Mouse (Mus musculus) liver, embryonic 11.5 days (tissue): ENCODE measurements around the gene Gnl1. TPM values are rescaled to one million over a fixed set of nuclear protein-coding genes. Genes with fewer than 3 reads are reported as not detected.
"Not testable (repeated sequence)": the region's sequence is repeated elsewhere in the genome, so short reads cannot be mapped to it uniquely, and the experiment has no call there.

Experiments used
- ATAC-seq: fragments of 200-750 bp; cut with Nextera tagmentation; replicated peaks from 2 replicates; pipeline ENCODE4 v1.8.0; 2017; ENCODE audit warnings: moderate number of reproducible peaks, mild to moderate bottlenecking, moderate TSS enrichment, moderate library complexity; ENCODE audit not compliant: low FRiP score
- DNase-seq: peaks from one replicate; pipeline ENCODE4 v3.0.0-alpha.2; 2017; ENCODE audit warnings: low spot score
- H3K27ac ChIP-seq: fragments of 300-500 bp; sonication (generic); 2 replicates; pipeline ENCODE4 v1.5.1; 2014; ENCODE audit warnings: mild to moderate bottlenecking, low read depth, low read length, control low read depth
- H3K27me3 ChIP-seq: fragments of 300-500 bp; sonication (generic); replicated peaks from 2 replicates; pipeline ENCODE4 v1.6.1; 2014; ENCODE audit warnings: low read length, mixed read lengths; ENCODE audit not compliant: control insufficient read depth, insufficient read depth
- H3K36me3 ChIP-seq: fragments of 300-500 bp; sonication (generic); 2 replicates; pipeline ENCODE4 v1.6.1; 2014; ENCODE audit warnings: mild to moderate bottlenecking, low read length, moderate library complexity, mixed read lengths; ENCODE audit not compliant: control insufficient read depth, insufficient read depth
- H3K4me1 ChIP-seq: fragments of 300-500 bp; sonication (generic); replicated peaks from 2 replicates; pipeline ENCODE4 v1.6.1; 2014; ENCODE audit warnings: low read length, mixed read lengths; ENCODE audit not compliant: control insufficient read depth, insufficient read depth
- H3K4me2 ChIP-seq: fragments of 300-500 bp; sonication (generic); 2 replicates; pipeline ENCODE4 v1.6.1; 2014; ENCODE audit warnings: mild to moderate bottlenecking, control low read depth, moderate library complexity
- H3K4me3 ChIP-seq: fragments of 300-500 bp; sonication (generic); 2 replicates; pipeline ENCODE4 v1.5.1; 2014; ENCODE audit warnings: low read depth, low read length, control low read depth
- H3K9ac ChIP-seq: fragments of 300-500 bp; sonication (generic); 2 replicates; pipeline ENCODE4 v1.6.1; 2014; ENCODE audit warnings: low read depth, low read length, control low read depth
- H3K9me3 ChIP-seq: fragments of 300-500 bp; sonication (generic); 2 replicates; pipeline ENCODE4 v1.6.1; 2016; ENCODE audit warnings: low read length, inconsistent platforms, mixed read lengths; ENCODE audit not compliant: control insufficient read depth
- WGBS: fragments of 180-500 bp; shearing (Covaris S2); extraction: QIAGEN DNeasy Blood & Tissue Kit; methylation state at CpG from one replicate; pipeline ENCODE4 v1.1.7; 2014; 5-methylcytosine and 5-hydroxymethylcytosine counted together
- microRNA counts: library from miRNA; unstranded; fragments of <30 nt; microRNA quantifications from one replicate; lab custom pipeline; 2015
- microRNA-seq: library from miRNA; unstranded; fragments of <30 nt; microRNA quantifications from one replicate; pipeline ENCODE4, GENCODE M21; 2017; ENCODE audit warnings: borderline number of aligned reads
- polyA plus RNA-seq: library from polyadenylated mRNA; unstranded; fragments of >200 nt; fragmentation: Nextera tagmentation; extraction: Ambion mirVana; gene quantifications from 2 replicates; pipeline ENCODE4 v1.2.1, GENCODE M21; 2014

Gene Gnl1
- polyA plus RNA-seq, 1 experiment from 2014 or later = 35.6 TPM

DNA sequence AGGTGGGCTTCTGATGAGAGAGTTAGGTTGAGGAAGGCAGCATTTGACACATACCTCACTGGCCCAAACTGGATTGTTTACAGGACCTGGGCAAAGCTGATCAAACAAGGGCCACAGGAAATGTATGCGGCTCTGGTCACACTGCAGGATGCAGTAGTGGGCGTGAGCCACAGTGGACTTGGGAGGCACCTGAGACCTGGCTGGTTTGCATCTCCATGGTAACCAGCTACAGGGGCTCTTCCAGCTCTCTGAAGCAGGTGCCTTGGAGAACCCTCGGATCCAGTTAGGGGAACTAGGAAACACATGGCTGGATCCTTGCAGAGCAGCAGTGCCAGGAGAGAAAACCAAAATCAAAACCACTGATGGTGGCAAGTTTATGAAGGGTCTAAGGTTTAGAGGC is 54.9 kb downstream of the Gnl1 start:
- H3K4me1 ChIP-seq, DNase-seq, H3K4me2 ChIP-seq, H3K27me3 ChIP-seq, H3K36me3 ChIP-seq, H3K4me3 ChIP-seq, H3K9ac ChIP-seq, H3K9me3 ChIP-seq: not testable (repeated sequence)
- 57% methylated on average over 3 of the region's 3 CpGs for WGBS
- 0 out of 2 replicates have a peak overlapping the region, but pooled peaks have one; percentile 19 for H3K27ac ChIP-seq
- 0 out of 2 replicates have a peak, but pooled peaks have one; percentile 14 for ATAC-seq

DNA sequence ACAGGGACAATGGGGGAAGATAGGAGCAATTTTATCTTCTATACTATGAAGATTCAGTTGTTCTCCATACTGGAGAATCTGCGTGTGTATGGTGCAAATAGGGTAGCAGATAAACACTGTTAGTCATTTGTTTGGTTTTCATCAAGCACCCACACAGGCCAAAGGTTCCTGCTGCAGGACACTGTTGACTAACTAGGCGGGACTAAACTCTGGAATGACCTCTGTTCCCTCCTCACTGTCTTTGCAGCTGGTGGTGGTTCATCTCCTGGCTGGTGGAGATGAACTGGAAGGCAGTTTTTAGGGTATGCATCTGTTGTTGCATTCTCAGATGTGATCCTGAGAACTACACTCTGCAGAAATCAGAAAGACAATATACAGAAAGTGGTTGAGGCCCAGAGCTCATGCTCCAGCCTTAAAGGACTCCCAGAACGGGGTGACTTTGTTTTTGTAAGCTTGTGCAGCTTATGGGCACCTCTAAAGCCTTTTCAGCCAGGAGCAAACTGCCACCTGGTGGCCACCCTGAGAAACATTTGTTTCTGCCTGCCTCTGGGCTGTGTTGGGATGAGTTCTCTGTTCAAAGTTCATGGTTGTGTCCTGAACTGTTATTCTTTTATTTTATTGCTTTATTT is 55.5 kb downstream of the Gnl1 start:
- H3K4me1 ChIP-seq, H3K4me3 ChIP-seq, DNase-seq, H3K9ac ChIP-seq, H3K36me3 ChIP-seq, H3K9me3 ChIP-seq, H3K4me2 ChIP-seq, H3K27me3 ChIP-seq: not testable (repeated sequence)
- 0 out of 2 replicates have a peak overlapping the region, but pooled peaks have one; percentile 19 for H3K27ac ChIP-seq
- WGBS = 25% methylated on average over 3 of the region's 3 CpGs
- peak; percentile 49 for ATAC-seq

DNA sequence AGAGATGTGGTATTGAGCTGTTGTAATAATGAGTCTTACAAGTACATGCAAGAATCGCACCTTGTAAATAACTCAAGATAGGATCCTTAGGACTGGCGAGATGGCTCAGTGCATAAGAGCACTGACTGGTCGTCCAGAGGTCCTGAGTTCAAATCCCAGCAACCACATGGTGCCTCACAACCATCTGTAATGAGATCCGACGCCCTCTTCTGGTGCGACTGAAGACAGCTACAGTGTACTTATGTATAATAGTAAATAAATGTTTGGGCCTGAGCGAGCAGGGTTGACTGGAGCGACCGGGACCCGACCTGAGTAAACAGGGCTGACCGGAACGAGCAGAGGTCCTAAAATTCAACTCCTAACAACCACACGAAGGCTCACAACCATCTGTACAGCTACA is 56.5 kb downstream of the Gnl1 start:
- not testable (repeated sequence) for DNase-seq, H3K36me3 ChIP-seq, H3K9me3 ChIP-seq, H3K27me3 ChIP-seq, H3K4me2 ChIP-seq, ATAC-seq, H3K4me3 ChIP-seq, H3K4me1 ChIP-seq, H3K27ac ChIP-seq, H3K9ac ChIP-seq
- 82% methylated on average over 13 of the region's 13 CpGs for WGBS

MicroRNAs encoded within 50 kb of the gene (microRNA counts, 519-probe panel; counts per million panel counts)
- not detected for microRNA mmu-miR-877 (lab: Ali Mortazavi, UCI)

Small RNA genes lying within 50 kb of the gene (microRNA-seq; reads per million reads assigned to microRNA genes)
- 238 reads per million, percentile 58 among the genes with 10 or more reads in this experiment for gene Mir877

Other genes with a start within 250 kb of the Gnl1 start
- 9.4 and 9.9 TPM in 2 replicates for gene Ier3, start 158.2 kb upstream of the Gnl1 start, polyA plus RNA-seq
- gene Flot1, start 156.6 kb upstream of the Gnl1 start, polyA plus RNA-seq = 59.3 and 67.8 TPM in 2 replicates
- 843 and 854 TPM in 2 replicates for gene Tubb5, start 141.5 kb upstream of the Gnl1 start, polyA plus RNA-seq
- 19.6 and 23.3 TPM in 2 replicates for gene Mdc1, start 138.3 kb upstream of the Gnl1 start, polyA plus RNA-seq
- 40.9 and 45.4 TPM in 2 replicates for gene Nrm, start 118.5 kb upstream of the Gnl1 start, polyA plus RNA-seq
- gene Ppp1r18, start 114.3 kb upstream of the Gnl1 start, polyA plus RNA-seq = 22.0 and 23.1 TPM in 2 replicates
- 69.1 and 70.4 TPM in 2 replicates for gene Dhx16, start 100.0 kb upstream of the Gnl1 start, polyA plus RNA-seq
- gene 2310061I04Rik, start 82.4 kb upstream of the Gnl1 start, polyA plus RNA-seq = 33.7 and 34.0 TPM in 2 replicates
- 39.5 and 40.0 TPM in 2 replicates for gene Atat1, start 69.8 kb upstream of the Gnl1 start, polyA plus RNA-seq
- gene Mrps18b, start 63.5 kb upstream of the Gnl1 start, polyA plus RNA-seq = 167 and 172 TPM in 2 replicates
- 35.4 and 39.7 TPM in 2 replicates for gene Ppp1r10, start 63.4 kb upstream of the Gnl1 start, polyA plus RNA-seq
- 132 and 134 TPM in 2 replicates for gene Abcf1, start 10.1 kb upstream of the Gnl1 start, polyA plus RNA-seq
- gene Prr3, start 385 bp downstream of the Gnl1 start, polyA plus RNA-seq = 22.0 and 22.8 TPM in 2 replicates
- 3.1 and 3.5 TPM in 2 replicates for gene H2-T24, start 40.7 kb downstream of the Gnl1 start, polyA plus RNA-seq
- 15.9 and 16.1 TPM in 2 replicates for gene H2-T23, start 53.0 kb downstream of the Gnl1 start, polyA plus RNA-seq
- gene H2-T22, start 62.9 kb downstream of the Gnl1 start, polyA plus RNA-seq = 9.5 and 10.2 TPM in 2 replicates
- gene Gm6034, start 63.1 kb downstream of the Gnl1 start, polyA plus RNA-seq = not detected in 2 replicates
- not detected in 2 replicates for gene Gm11127, start 78.5 kb downstream of the Gnl1 start, polyA plus RNA-seq
- not detected in 2 replicates for gene Gm19684, start 141.8 kb downstream of the Gnl1 start, polyA plus RNA-seq
- gene Gm7030, start 149.6 kb downstream of the Gnl1 start, polyA plus RNA-seq = not detected in 2 replicates
- 0.25 and 0.31 TPM in 2 replicates for gene Gm8909, start 188.7 kb downstream of the Gnl1 start, polyA plus RNA-seq
- gene H2-T3, start 210.4 kb downstream of the Gnl1 start, polyA plus RNA-seq = not detected in 2 replicates